Comparison of ENCODE assay signal across 10 mouse cellular contexts in genomic region chr15:99317267-99317651, GRCm38 (mm10). TPM values are rescaled to one million over a fixed set of nuclear protein-coding genes. Genes with fewer than 3 reads are reported as not detected.
A peak's percentile ranks its signal among the peaks of the same experiment; 100 is the strongest.
DNase-seq lines count a peak whose midpoint lies in the region; ATAC-seq and TF ChIP-seq lines count a peak whose summit lies in the region.
"Had no signal": no experiment of that assay in that cellular context is flagged by ENCODE, and none has a peak within 500 bp of the region (broad histone marks: within the 10 kb centered on the region; RNA-seq: fewer than 3 reads in every experiment).

No protein-coding gene starts in this region.

- no peaks in the 10 kb centered on the region for H3K27me3 ChIP-seq in liver, embryonic 11.5 days (replicated peaks; ENCODE audit: control insufficient read depth, insufficient read depth, low read length)
- H3K27me3 ChIP-seq in limb, embryonic 12.5 days: no peaks in the 10 kb centered on the region
- no peaks in the 10 kb centered on the region for H3K27me3 ChIP-seq in midbrain, embryonic 16.5 days (ENCODE audit: control insufficient read depth, insufficient read depth, low read depth, low read length)
- H3K27me3 ChIP-seq in thymus, adult 2 months (ENCODE audit: control insufficient read depth, insufficient read depth, low read length): no peaks in the 10 kb centered on the region

- no peak for DNase-seq in liver, embryonic 11.5 days (ENCODE audit: low spot score)
- DNase-seq in liver: no peak
- peak; percentile 64 for DNase-seq in heart, postnatal 4 days
- DNase-seq in retina, postnatal 1 day: no peak
- DNase-seq in thymus, adult 2 months: no peak
- DNase-seq in testis, postnatal 14 days (ENCODE audit: low spot score): no peak

- TF ChIP-seq CTCF in thymus, adult 2 months (IDR thresholded peaks at IDR 0.05; ENCODE audit: borderline replicate concordance, control insufficient read depth, extremely low read depth, insufficient read depth, low read length, poor library complexity): no peak

- no peak overlapping the region for H3K4me2 ChIP-seq in liver, embryonic 11.5 days
- no peak overlapping the region for H3K4me2 ChIP-seq in limb, embryonic 12.5 days
- no peak overlapping the region for H3K4me2 ChIP-seq in midbrain, embryonic 16.5 days (ENCODE audit: low read length)

- H3K36me3 ChIP-seq in liver, embryonic 11.5 days (ENCODE audit: control insufficient read depth, insufficient read depth, low read length): peaks cover 25% of the 10 kb centered on the region
- peaks cover 99% of the 10 kb centered on the region for H3K36me3 ChIP-seq in limb, embryonic 12.5 days
- peaks cover 21% of the 10 kb centered on the region for H3K36me3 ChIP-seq in midbrain, embryonic 16.5 days (ENCODE audit: control insufficient read depth, insufficient read depth, low read length)
- H3K36me3 ChIP-seq in thymus, adult 2 months (ENCODE audit: control insufficient read depth, insufficient read depth, low read length): peaks cover 26% of the 10 kb centered on the region

- WGBS in liver, embryonic 11.5 days: 69% methylated on average over 2 of the region's 2 CpGs
- WGBS in limb, embryonic 12.5 days: 81% methylated on average over 2 of the region's 2 CpGs
- WGBS in midbrain, embryonic 16.5 days: 90% methylated on average over 2 of the region's 2 CpGs
- 83% methylated on average over 2 of the region's 2 CpGs for WGBS in thymus, adult 2 months

- no peaks in the 10 kb centered on the region for H3K9me3 ChIP-seq in liver, embryonic 11.5 days (ENCODE audit: control insufficient read depth, low read length)
- H3K9me3 ChIP-seq in limb, embryonic 12.5 days: no peaks in the 10 kb centered on the region
- H3K9me3 ChIP-seq in midbrain, embryonic 16.5 days (replicated peaks; ENCODE audit: control insufficient read depth, low read length, poor library complexity, severe bottlenecking): no peaks in the 10 kb centered on the region
- H3K9me3 ChIP-seq: G1E had no signal

- TF ChIP-seq POLR2A in thymus, adult 2 months (IDR thresholded peaks at IDR 0.05; ENCODE audit: control insufficient read depth, extremely low read depth, insufficient read depth, low read length, poor library complexity): no peak

- H3K4me1 ChIP-seq in liver, embryonic 11.5 days (replicated peaks; ENCODE audit: control insufficient read depth, insufficient read depth, low read length): no peaks in the 10 kb centered on the region
- H3K4me1 ChIP-seq in limb, embryonic 12.5 days (replicated peaks): 0 out of 2 replicates have a peak, but pooled peaks cover 3% of the 10 kb centered on the region
- H3K4me1 ChIP-seq in midbrain, embryonic 16.5 days (ENCODE audit: control insufficient read depth, insufficient read depth, low read length): no peaks in the 10 kb centered on the region
- no peaks in the 10 kb centered on the region for H3K4me1 ChIP-seq in thymus, adult 2 months (replicated peaks; ENCODE audit: control insufficient read depth, insufficient read depth, low read length)

- no peak overlapping the region for H3K4me3 ChIP-seq in liver, embryonic 11.5 days (ENCODE audit: low read depth, low read length)
- no peak overlapping the region for H3K4me3 ChIP-seq in limb, embryonic 12.5 days (replicated peaks)
- no peak overlapping the region for H3K4me3 ChIP-seq in midbrain, embryonic 16.5 days (ENCODE audit: low read depth, low read length)
- no peak overlapping the region for H3K4me3 ChIP-seq in thymus, adult 2 months (ENCODE audit: control insufficient read depth, insufficient read depth, low read length)

- no peak for ATAC-seq in liver, embryonic 11.5 days (replicated peaks; ENCODE audit: low FRiP score)
- ATAC-seq in limb, embryonic 12.5 days (ENCODE audit: insufficient number of reproducible peaks, insufficient read depth, low FRiP score, low TSS enrichment, low read depth): no peak
- 0 out of 2 replicates have a peak, but pooled peaks have one; percentile 19 for ATAC-seq in midbrain, embryonic 16.5 days

- H3K27ac ChIP-seq in liver, embryonic 11.5 days (ENCODE audit: low read depth, low read length): peak overlapping the region; percentile 58
- H3K27ac ChIP-seq in limb, embryonic 12.5 days: peak overlapping the region; percentile 77
- H3K27ac ChIP-seq in midbrain, embryonic 16.5 days (ENCODE audit: low read length): peak overlapping the region; percentile 65
- no peak overlapping the region for H3K27ac ChIP-seq in thymus, adult 2 months (ENCODE audit: control insufficient read depth, insufficient read depth, low read length)

- no peak overlapping the region for H3K9ac ChIP-seq in liver, embryonic 11.5 days (ENCODE audit: low read depth, low read length)
- no peak overlapping the region for H3K9ac ChIP-seq in limb, embryonic 12.5 days (replicated peaks)
- H3K9ac ChIP-seq in midbrain, embryonic 16.5 days (ENCODE audit: low read depth, low read length): no peak overlapping the region

RNA-seq across cellular contexts. Expression of gene Fam186b, which starts 21.6 kb away (rescaled TPM):
- 0.08 and 0.09 TPM in 2 replicates for polyA plus RNA-seq in liver, embryonic 11.5 days (2014; fragmentation: Nextera tagmentation; extraction: Ambion mirVana)
- total RNA-seq in heart, postnatal 4 days (2021): under 1 TPM in 1 of 2 experiments, not detected in 1; 0.17 TPM
- polyA plus RNA-seq in limb, embryonic 12.5 days (2016; fragmentation: Nextera tagmentation; extraction: Ambion mirVana): not detected in 2 replicates
- polyA plus RNA-seq in midbrain, embryonic 16.5 days (2015; fragmentation: Nextera tagmentation; extraction: Ambion mirVana): 0.53 and 0.73 TPM in 2 replicates
- 0.04 and 0.11 TPM in 2 replicates for polyA plus RNA-seq in thymus, adult 2 months (2012; rRNA removed)
- total RNA-seq: G1E; heart, postnatal 36 days had no signal
- polyA plus RNA-seq: G1E had no signal

RNA-seq across cellular contexts. Expression of gene Prpf40b, which starts 22.4 kb away (rescaled TPM):
- polyA plus RNA-seq in liver, embryonic 11.5 days (2014; fragmentation: Nextera tagmentation; extraction: Ambion mirVana): 27.7 and 30.5 TPM in 2 replicates
- total RNA-seq in heart, postnatal 4 days (2021): 10 to 100 TPM; 36.5 to 41.4 TPM
- polyA plus RNA-seq in limb, embryonic 12.5 days (2016; fragmentation: Nextera tagmentation; extraction: Ambion mirVana): 74.6 TPM in 2 replicates
- 122 and 130 TPM in 2 replicates for polyA plus RNA-seq in midbrain, embryonic 16.5 days (2015; fragmentation: Nextera tagmentation; extraction: Ambion mirVana)
- polyA plus RNA-seq in thymus, adult 2 months (2012; rRNA removed): 29.3 and 37.0 TPM in 2 replicates

RNA-seq across cellular contexts. Expression of gene Fmnl3, which starts 53.0 kb away (rescaled TPM):
- 12.8 and 13.3 TPM in 2 replicates for polyA plus RNA-seq in liver, embryonic 11.5 days (2014; fragmentation: Nextera tagmentation; extraction: Ambion mirVana)
- 10 to 100 TPM; 42.6 to 44.4 TPM for total RNA-seq in heart, postnatal 4 days (2021)
- polyA plus RNA-seq in limb, embryonic 12.5 days (2016; fragmentation: Nextera tagmentation; extraction: Ambion mirVana): 33.6 and 40.6 TPM in 2 replicates
- polyA plus RNA-seq in midbrain, embryonic 16.5 days (2015; fragmentation: Nextera tagmentation; extraction: Ambion mirVana): 7.9 and 8.0 TPM in 2 replicates
- polyA plus RNA-seq in thymus, adult 2 months (2012; rRNA removed): 55.5 and 59.6 TPM in 2 replicates
